Mouse (Mus musculus) embryonic facial prominence, embryonic 13.5 days (tissue): ENCODE measurements around the gene Mc3r. TPM values are rescaled to one million over a fixed set of nuclear protein-coding genes. Genes with fewer than 3 reads are reported as not detected.

Experiments
- ATAC-seq: fragments of 200-750 bp; cut with Nextera tagmentation; 2 replicates; pipeline ENCODE4 v1.8.0; 2017; ENCODE audit warnings: low read depth; ENCODE audit not compliant: insufficient number of reproducible peaks, insufficient read depth, low FRiP score, low TSS enrichment
- H3K27ac ChIP-seq: fragments of 300-500 bp; sonication (generic); 2 replicates; pipeline ENCODE4 v1.5.1; 2015; ENCODE audit warnings: moderate library complexity, mild to moderate bottlenecking, inconsistent platforms
- H3K27me3 ChIP-seq: fragments of 300-500 bp; sonication (generic); 2 replicates; pipeline ENCODE4 v1.6.1; 2015; ENCODE audit warnings: mild to moderate bottlenecking, inconsistent platforms
- H3K36me3 ChIP-seq: fragments of 300-500 bp; sonication (generic); 2 replicates; pipeline ENCODE4 v1.6.1; 2015; ENCODE audit warnings: mild to moderate bottlenecking, inconsistent platforms
- H3K4me1 ChIP-seq: fragments of 300-500 bp; sonication (generic); 2 replicates; pipeline ENCODE4 v1.6.1; 2015; ENCODE audit warnings: inconsistent platforms
- H3K4me2 ChIP-seq: fragments of 300-500 bp; sonication (generic); 2 replicates; pipeline ENCODE4 v1.6.1; 2015; ENCODE audit warnings: moderate library complexity, mild to moderate bottlenecking, inconsistent platforms
- H3K4me3 ChIP-seq: fragments of 300-500 bp; sonication (generic); 2 replicates; pipeline ENCODE4 v1.5.1; 2015; ENCODE audit warnings: mild to moderate bottlenecking, inconsistent platforms
- H3K9ac ChIP-seq: fragments of 300-500 bp; sonication (generic); 2 replicates; pipeline ENCODE4 v1.6.1; 2015; ENCODE audit warnings: mild to moderate bottlenecking, inconsistent platforms
- H3K9me3 ChIP-seq: fragments of 300-500 bp; sonication (generic); 2 replicates; pipeline ENCODE4 v1.6.1; 2016; ENCODE audit warnings: inconsistent platforms
- WGBS: fragments of 180-500 bp; shearing (Covaris S2); methylation state at CpG from one replicate; pipeline ENCODE4 v1.1.7; 2015; ENCODE audit warnings: mixed read lengths; 5-methylcytosine and 5-hydroxymethylcytosine counted together
- polyA plus RNA-seq: library from polyadenylated mRNA; unstranded; fragments of >200 nt; fragmentation: Nextera tagmentation; extraction: Ambion mirVana; gene quantifications from 2 replicates; pipeline ENCODE4 v1.2.1, GENCODE M21; 2015

The Mc3r gene
- not detected in 2 replicates for polyA plus RNA-seq

DNA sequence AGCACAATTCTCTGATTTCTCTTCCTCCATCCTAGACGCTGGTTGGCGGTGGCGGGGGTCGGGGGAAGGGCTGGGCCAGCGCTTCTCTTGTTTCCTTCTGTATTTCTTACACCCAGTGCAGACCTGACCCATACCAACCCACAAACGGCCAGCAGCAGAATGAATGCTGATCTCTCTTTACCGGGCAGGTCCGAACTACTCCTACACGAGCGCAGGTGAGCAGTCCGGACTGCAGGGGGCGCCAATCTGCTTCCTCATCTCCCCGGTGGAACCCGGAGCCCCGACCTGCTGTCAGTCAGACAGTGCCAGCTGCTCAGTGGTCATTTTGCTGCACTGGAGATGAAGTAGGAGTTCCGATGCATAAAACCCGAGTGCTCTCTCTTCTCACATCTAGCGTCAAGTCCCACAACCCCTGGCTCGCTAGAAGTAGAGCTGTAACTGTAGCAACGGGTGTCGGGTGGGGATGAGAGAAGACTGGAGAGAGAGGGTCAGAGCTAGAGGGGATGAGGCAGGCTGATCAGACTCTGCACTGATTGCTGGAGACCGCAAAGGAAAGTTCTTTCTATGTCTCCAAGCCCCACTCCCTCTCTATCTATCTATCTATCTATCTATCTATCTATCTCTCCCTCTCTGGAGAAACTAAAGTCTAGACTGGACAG, at the start of gene Mc3r:
TSS of gene Mc3r (plus strand) at position 387 of the 659 bp plus-strand sequence.
- no peak within 1 kb of the TSS for H3K27ac ChIP-seq
- H3K4me2 ChIP-seq = peak within 1 kb of the TSS; percentile 7; the same call in 1 of the 2 replicates
- WGBS = 10% methylated on average over 22 of the region's 22 CpGs
- H3K36me3 ChIP-seq = no peaks in the 10 kb centered on the region
- peaks cover 16% of the 10 kb centered on the region for H3K4me1 ChIP-seq
- peaks cover 43% of the 10 kb centered on the region for H3K27me3 ChIP-seq
- no peak within 1 kb of the TSS for H3K9ac ChIP-seq
- no peaks in the 10 kb centered on the region for H3K9me3 ChIP-seq
- H3K4me3 ChIP-seq = no peak within 1 kb of the TSS
- ATAC-seq = no peak

DNA sequence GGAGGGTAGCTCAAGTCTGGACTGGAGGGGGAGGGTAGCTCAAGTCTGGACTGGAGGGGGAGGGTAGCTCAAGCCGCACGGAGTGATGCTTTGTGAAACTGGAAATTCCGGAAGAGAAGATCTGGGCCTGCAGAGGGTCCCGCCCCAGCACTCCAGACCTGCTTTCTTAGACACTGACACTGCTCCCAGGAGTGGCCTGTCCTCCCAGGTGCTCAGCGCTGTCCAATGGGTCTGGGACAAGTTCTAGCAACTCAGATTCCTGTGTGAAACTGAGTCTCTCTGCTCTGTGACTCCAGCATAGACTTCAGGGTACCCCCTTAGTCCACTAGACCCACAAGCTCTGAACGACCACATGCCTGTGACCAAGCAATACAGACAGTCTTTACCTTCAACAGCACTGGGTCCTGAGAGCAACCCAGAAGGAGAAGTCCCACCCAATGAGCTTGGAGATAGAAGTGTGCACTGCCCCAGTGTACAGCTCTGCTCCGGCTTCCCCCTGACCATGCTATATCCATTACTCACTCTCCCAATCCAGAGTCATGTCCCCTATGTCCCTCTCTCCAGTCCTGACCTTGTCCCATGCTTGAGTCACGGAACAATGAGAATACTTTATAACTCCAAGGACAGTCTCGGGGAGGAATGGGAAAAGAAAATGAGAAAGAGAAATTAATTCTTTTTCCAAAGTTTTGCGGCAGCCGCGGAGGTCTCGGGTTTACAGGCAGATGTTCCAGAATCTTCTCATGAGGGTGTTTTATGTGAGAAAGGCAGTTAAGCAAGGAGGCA, 46.1 kb upstream of the Mc3r start:
- H3K4me3 ChIP-seq = no peak overlapping the region
- WGBS = 87% methylated on average over 13 of the region's 13 CpGs
- no peak overlapping the region for H3K9ac ChIP-seq
- H3K4me2 ChIP-seq = no peak overlapping the region
- no peak overlapping the region for H3K27ac ChIP-seq
- H3K9me3 ChIP-seq = no peaks in the 10 kb centered on the region
- ATAC-seq = no peak
- no peaks in the 10 kb centered on the region for H3K4me1 ChIP-seq
- H3K36me3 ChIP-seq = no peaks in the 10 kb centered on the region
- H3K27me3 ChIP-seq = 0 out of 2 replicates have a peak, but pooled peaks cover 5% of the 10 kb centered on the region

DNA sequence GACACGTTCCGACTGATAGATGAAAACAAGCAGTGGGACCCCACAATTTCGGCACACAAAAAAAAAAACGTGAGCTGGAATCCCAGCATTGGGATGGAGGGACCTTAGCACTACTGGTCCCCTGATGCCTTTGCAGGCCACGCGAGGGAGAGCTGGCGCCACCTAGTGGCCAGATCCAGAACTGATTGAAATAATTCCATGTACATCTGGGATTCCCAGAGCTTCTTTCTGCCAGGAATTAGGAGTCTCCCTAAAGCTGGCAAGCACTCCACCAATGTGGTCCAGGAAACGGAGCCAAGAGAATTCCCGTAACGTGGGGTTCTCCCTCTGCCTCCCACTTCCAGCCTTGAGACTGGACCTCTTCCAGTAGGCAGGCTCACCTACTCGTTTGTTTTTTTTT, 41.3 kb upstream of the Mc3r start:
- Histone ChIP-seq H3K4me3 (no peak overlapping the region), H3K9ac (no peak overlapping the region), H3K36me3 (no peaks in the 10 kb centered on the region), H3K4me1 (no peaks in the 10 kb centered on the region), H3K27me3 (0 out of 2 replicates have a peak, but pooled peaks cover 5% of the 10 kb centered on the region), H3K27ac (no peak overlapping the region), H3K9me3 (no peaks in the 10 kb centered on the region), H3K4me2 (no peak overlapping the region)
- ATAC-seq = no peak
- 7% methylated on average over 11 of the region's 11 CpGs for WGBS

DNA sequence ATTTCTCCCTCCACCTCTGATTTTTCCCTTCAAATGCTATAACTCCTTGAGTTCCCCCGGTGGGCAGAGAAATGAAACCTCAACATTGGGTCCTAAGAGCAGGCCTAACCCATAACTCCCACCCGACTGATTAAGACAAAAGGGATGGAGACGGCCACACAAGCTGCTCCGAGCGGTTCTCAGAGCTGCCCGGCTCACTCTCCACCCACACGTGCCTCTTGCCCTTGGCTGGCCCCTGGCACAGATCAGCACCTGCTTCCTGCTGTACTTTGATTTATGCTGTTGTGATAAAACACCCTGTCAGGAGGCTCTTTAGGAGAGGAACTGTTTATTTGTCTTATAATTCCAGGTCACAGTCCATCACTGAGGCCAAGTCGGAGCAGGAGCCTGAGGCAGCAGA, 34.8 kb upstream of the Mc3r start:
- Histone ChIP-seq H3K36me3 (no peaks in the 10 kb centered on the region), H3K9ac (no peak overlapping the region), H3K4me3 (no peak overlapping the region), H3K27me3 (no peaks in the 10 kb centered on the region), H3K9me3 (no peaks in the 10 kb centered on the region), H3K4me2 (no peak overlapping the region), H3K4me1 (no peaks in the 10 kb centered on the region), H3K27ac (no peak overlapping the region)
- 85% methylated on average over 8 of the region's 8 CpGs for WGBS
- no peak for ATAC-seq

DNA sequence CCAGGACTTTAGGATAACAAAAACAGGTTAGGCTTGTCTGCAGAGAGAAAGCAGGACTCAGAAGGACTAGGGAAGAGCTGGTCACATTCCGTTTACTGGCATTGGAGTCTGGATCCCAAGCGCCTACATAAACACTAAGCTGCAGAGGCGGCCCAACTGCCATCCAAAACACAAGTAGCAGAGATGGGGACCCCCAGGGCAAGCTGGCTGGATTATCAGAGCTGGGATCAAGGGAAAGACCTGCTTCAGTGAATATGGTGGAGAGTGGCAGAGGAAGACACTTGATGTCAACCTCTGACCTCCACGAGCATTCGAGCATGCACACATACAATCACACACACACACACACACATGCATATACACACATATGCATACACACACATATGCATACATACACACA, 34.0 kb upstream of the Mc3r start:
- no peak overlapping the region for H3K4me3 ChIP-seq
- no peaks in the 10 kb centered on the region for H3K9me3 ChIP-seq
- H3K4me2 ChIP-seq = no peak overlapping the region
- H3K36me3 ChIP-seq = no peaks in the 10 kb centered on the region
- H3K9ac ChIP-seq = no peak overlapping the region
- H3K27ac ChIP-seq = no peak overlapping the region
- H3K4me1 ChIP-seq = no peaks in the 10 kb centered on the region
- no peak for ATAC-seq
- H3K27me3 ChIP-seq = no peaks in the 10 kb centered on the region
- 87% methylated on average over 5 of the region's 5 CpGs for WGBS

DNA sequence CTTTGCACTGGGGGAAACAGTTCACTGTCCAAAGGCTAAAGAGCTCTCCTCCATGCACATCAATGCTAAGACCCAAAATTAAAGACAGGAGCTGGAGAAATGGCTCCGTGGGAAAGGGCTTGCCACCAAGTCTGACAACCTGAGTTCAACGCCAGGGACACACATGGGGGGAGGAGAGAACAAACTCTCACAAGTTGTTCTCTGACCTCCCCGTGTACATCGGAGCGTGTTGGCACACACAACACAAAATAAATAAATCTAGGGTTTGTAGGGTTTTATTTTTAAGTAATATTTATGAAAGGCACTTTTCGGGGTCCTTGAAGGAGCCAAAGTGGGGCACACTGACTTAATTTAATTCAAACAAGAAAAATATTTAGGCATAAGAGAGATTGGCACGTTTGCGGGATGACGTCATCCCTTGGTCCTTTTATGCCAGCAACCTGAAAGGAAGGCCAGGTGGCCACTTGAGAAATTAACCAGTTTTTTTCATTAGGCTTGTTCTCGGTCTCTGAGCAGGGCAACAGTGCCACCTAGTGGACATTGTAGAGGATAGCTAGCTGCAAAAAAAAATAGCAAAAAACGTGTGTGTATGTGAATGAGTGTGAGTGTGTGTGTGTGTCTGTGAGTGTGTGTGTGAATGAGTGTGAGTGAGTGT, 32.7 kb upstream of the Mc3r start:
- Histone ChIP-seq H3K9me3 (no peaks in the 10 kb centered on the region), H3K4me3 (no peak overlapping the region), H3K27ac (no peak overlapping the region), H3K4me2 (no peak overlapping the region), H3K27me3 (no peaks in the 10 kb centered on the region), H3K4me1 (no peaks in the 10 kb centered on the region), H3K36me3 (no peaks in the 10 kb centered on the region), H3K9ac (no peak overlapping the region)
- ATAC-seq = no peak
- 36% methylated on average over 11 of the region's 11 CpGs for WGBS

DNA sequence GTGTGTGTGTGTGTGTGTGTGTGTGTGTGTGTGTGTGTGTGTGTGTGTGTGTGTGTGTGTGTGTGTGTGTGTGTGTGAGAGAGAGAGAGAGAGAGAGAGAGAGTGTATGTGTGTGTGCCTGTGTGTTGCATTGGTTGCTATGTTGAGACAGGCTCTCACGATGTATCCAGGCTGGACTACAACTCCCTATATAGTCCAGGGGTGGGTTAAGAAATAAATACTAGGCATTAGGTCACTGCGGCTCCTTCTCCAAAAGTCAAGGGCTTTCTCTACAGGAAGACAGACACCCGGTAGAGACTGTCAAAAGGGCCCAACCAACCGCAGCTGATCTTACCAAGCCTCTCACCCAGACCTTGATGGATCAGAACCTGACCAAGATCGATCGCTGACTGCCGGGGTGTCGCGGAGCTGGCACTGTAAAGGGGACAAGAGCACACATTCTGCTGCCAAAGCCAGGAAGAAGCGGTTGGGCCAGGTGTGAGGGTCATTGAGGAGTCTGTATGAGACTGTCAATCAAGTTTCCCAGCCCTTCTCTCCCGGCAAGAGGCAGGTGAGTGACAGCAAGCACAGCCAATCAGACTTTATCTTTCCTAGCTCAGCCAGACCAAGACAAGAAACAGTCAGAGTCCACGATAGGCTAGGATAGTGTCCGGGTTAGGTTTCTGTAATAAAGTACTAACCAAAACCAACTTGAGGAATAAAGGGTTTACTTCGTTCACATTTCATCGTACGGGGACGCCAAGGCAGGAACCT, 32.0 kb upstream of the Mc3r start:
- no peak overlapping the region for H3K4me2 ChIP-seq
- ATAC-seq = no peak
- no peak overlapping the region for H3K27ac ChIP-seq
- no peaks in the 10 kb centered on the region for H3K4me1 ChIP-seq
- no peaks in the 10 kb centered on the region for H3K9me3 ChIP-seq
- WGBS = 68% methylated on average over 17 of the region's 17 CpGs
- no peaks in the 10 kb centered on the region for H3K36me3 ChIP-seq
- no peak overlapping the region for H3K4me3 ChIP-seq
- no peaks in the 10 kb centered on the region for H3K27me3 ChIP-seq
- no peak overlapping the region for H3K9ac ChIP-seq

DNA sequence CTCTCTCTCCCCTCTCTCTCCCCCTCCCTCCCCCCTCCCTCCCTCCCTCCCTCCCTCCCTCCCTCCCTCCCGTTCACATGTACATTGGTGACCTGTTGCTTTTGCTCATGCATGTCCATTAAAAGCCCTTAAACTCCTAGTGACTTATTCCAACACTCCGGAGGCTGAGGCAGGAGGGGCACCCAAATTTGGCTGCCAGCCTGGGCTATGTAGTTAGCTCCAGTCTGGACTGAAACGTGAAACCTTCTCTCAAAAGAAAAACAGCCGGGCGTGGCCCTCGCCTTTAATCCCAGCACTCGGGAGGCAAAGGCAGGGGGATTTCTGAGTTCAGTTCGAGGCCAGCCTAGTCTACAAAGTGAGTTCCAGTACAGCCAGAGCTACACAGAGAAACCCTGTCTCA, 30.4 kb upstream of the Mc3r start:
- Histone ChIP-seq H3K27ac (no peak overlapping the region), H3K9ac (no peak overlapping the region), H3K4me3 (no peak overlapping the region), H3K9me3 (no peaks in the 10 kb centered on the region), H3K4me1 (peaks cover 5% of the 10 kb centered on the region), H3K36me3 (no peaks in the 10 kb centered on the region), H3K27me3 (peaks cover 8% of the 10 kb centered on the region), H3K4me2 (no peak overlapping the region)
- no peak for ATAC-seq
- 42% methylated on average over 7 of the region's 8 CpGs for WGBS

DNA sequence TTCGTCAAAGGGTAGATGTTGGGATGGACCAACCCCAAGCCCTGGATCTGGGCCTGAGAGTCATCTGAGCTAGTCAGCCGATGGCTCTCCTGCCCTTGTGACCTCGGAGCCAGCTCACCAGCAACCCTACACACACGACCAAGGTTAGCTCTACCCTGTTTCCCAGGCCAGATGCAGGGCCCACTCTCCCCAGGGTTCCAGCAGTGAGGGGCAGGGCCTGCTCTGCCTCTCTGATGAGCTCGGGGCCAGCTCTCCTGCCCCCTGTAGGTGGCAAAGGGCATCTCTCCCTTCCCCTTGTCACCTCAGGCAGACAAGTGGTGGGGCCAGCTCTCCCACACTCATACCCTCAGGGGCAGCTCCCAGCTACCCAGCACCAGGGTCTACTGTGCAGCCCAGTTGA, 29.1 kb upstream of the Mc3r start:
- Histone ChIP-seq H3K9me3 (no peaks in the 10 kb centered on the region), H3K4me3 (no peak overlapping the region), H3K4me2 (no peak overlapping the region), H3K9ac (no peak overlapping the region), H3K36me3 (no peaks in the 10 kb centered on the region), H3K27ac (peak overlapping the region; percentile 33; the same call in 1 of the 2 replicates), H3K27me3 (peaks cover 8% of the 10 kb centered on the region), H3K4me1 (peaks cover 8% of the 10 kb centered on the region)
- ATAC-seq = no peak
- 50% methylated on average over 5 of the region's 5 CpGs for WGBS

DNA sequence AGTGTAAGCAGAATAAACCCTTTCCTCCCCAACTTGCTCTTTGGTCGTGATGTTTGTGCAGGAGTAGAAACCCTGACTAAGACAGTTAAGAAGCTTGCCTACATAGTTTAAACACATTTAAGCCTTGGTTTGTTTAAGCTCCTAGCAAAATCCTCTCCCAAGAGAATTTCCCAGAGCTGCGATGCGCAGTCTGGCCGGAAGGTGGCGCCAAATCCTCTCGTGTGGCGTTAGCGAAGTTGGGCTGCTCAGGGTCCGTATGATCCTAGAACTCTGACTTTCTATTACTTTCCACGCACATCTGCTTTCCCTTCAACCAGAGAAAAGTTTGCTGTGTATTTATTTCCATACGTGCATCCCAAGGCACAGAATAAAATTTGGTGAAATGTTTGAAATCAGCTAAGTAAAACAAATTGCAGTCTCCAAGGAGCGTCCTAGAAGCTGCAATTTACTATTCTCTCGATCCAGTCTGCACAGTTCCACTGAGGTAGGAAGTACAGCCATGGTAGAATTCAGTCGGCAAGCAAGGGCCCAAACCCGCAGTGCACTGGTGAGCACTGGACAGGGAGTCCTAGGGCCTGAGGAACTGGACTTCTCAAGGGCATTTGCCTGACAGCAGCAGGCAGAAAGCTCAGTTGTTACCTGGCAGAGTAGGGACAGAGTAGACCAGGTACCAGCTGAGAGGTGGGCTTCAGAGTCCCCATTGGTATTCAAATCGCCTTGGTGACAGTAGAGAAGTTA, 26.5 kb upstream of the Mc3r start:
- Histone ChIP-seq H3K27ac (no peak overlapping the region), H3K36me3 (no peaks in the 10 kb centered on the region), H3K27me3 (peaks cover 8% of the 10 kb centered on the region), H3K4me1 (peaks cover 8% of the 10 kb centered on the region), H3K4me2 (peak overlapping the region; percentile 20; the same call in 1 of the 2 replicates), H3K9ac (no peak overlapping the region), H3K9me3 (no peaks in the 10 kb centered on the region), H3K4me3 (no peak overlapping the region)
- 6% methylated on average over 16 of the region's 16 CpGs for WGBS
- ATAC-seq = no peak

DNA sequence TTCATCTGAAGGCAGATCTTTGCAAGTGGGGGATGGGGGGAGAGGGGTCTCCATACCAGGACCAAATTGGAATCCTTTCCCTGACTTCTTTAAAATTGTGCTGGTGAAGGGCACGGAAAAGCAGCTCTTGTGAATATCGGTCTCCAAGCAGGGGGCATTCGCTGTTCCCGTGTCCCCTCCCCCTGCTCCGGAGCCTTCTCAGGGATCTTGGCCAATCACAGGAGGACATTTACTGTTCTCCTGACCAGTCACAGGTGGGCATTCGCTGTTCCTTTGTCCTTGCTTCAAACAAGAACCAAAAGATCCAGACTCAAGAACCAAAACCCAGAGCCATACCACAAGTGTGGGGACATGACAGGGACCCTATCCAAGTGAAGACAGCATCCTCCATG, 25.9 kb upstream of the Mc3r start:
- no peaks in the 10 kb centered on the region for H3K9me3 ChIP-seq
- no peak for ATAC-seq
- WGBS = 11% methylated on average over 6 of the region's 6 CpGs
- no peak overlapping the region for H3K27ac ChIP-seq
- H3K4me3 ChIP-seq = no peak overlapping the region
- H3K27me3 ChIP-seq = peaks cover 8% of the 10 kb centered on the region
- no peaks in the 10 kb centered on the region for H3K36me3 ChIP-seq
- peaks cover 8% of the 10 kb centered on the region for H3K4me1 ChIP-seq
- no peak overlapping the region for H3K9ac ChIP-seq
- H3K4me2 ChIP-seq = 0 out of 2 replicates have a peak overlapping the region, but pooled peaks have one; percentile 20
